Mouse (Mus musculus) midbrain, postnatal 0 days (tissue): ENCODE measurements around the gene Ncor1. TPM values are rescaled to one million over a fixed set of nuclear protein-coding genes. Genes with fewer than 3 reads are reported as not detected.

Experiments
- ATAC-seq: fragments of 200-750 bp; cut with Nextera tagmentation; 2 replicates; pipeline ENCODE4 v1.8.0; 2017; ENCODE audit warnings: moderate number of reproducible peaks, mild to moderate bottlenecking, moderate TSS enrichment, moderate library complexity; ENCODE audit not compliant: low FRiP score
- DNase-seq: peaks from one replicate; pipeline ENCODE4 v3.0.0-alpha.2; 2015; ENCODE audit warnings: low spot score
- H3K27ac ChIP-seq: fragments of 300-500 bp; sonication (generic); 2 replicates; pipeline ENCODE4 v1.5.1; 2014; ENCODE audit warnings: low read depth, mild to moderate bottlenecking, low read length, mixed read lengths
- H3K27me3 ChIP-seq: fragments of 300-500 bp; sonication (generic); 2 replicates; pipeline ENCODE4 v1.6.1; 2014; ENCODE audit warnings: low read length, control low read depth, mixed read lengths; ENCODE audit not compliant: insufficient read depth
- H3K36me3 ChIP-seq: fragments of 300-500 bp; sonication (generic); 2 replicates; pipeline ENCODE4 v1.6.1; 2014; ENCODE audit warnings: low read length, control low read depth, mixed read lengths; ENCODE audit not compliant: insufficient read depth
- H3K4me1 ChIP-seq: fragments of 300-500 bp; sonication (generic); 2 replicates; pipeline ENCODE4 v1.6.1; 2014; ENCODE audit warnings: mild to moderate bottlenecking, control low read depth, antibody characterized with exemption, low read length, mixed read lengths; ENCODE audit not compliant: insufficient read depth
- H3K4me2 ChIP-seq: fragments of 300-500 bp; sonication (generic); 2 replicates; pipeline ENCODE4 v1.6.1; 2014; ENCODE audit warnings: low read depth, mild to moderate bottlenecking, low read length, mixed read lengths; ENCODE audit not compliant: poor library complexity, severe bottlenecking
- H3K4me3 ChIP-seq: fragments of 300-500 bp; sonication (generic); 2 replicates; pipeline ENCODE4 v1.5.1; 2014; ENCODE audit warnings: low read depth, mild to moderate bottlenecking, low read length, moderate library complexity
- H3K9ac ChIP-seq: fragments of 300-500 bp; sonication (generic); replicated peaks from 2 replicates; pipeline ENCODE4 v1.6.1; 2014; ENCODE audit warnings: mild to moderate bottlenecking, low read length, moderate library complexity, mixed read lengths; ENCODE audit not compliant: poor library complexity, severe bottlenecking
- H3K9me3 ChIP-seq: fragments of 300-500 bp; sonication (generic); 2 replicates; pipeline ENCODE4 v1.6.1; 2016; ENCODE audit warnings: low read length, control low read depth
- CTCF ChIP-seq: IDR thresholded peaks from 2 replicates; pipeline ENCODE4 v1.5.1; 2016; ENCODE audit warnings: antibody characterized with exemption, mild to moderate bottlenecking
- WGBS: fragments of 180-500 bp; shearing (Covaris S2); extraction: QIAGEN DNeasy Blood & Tissue Kit; methylation state at CpG from one replicate; pipeline ENCODE4 v1.1.7; 2014; 5-methylcytosine and 5-hydroxymethylcytosine counted together
- polyA plus RNA-seq: library from polyadenylated mRNA; unstranded; fragments of >200 nt; fragmentation: Nextera tagmentation; extraction: Ambion mirVana; gene quantifications from 2 replicates; pipeline ENCODE4 v1.2.1, GENCODE M21; 2015
- total RNA-seq: library from RNA; depleted of rRNA; stranded (reverse); fragments of >200 nt; gene quantifications from 2 replicates; pipeline ENCODE4 v1.2.3, GENCODE M21; 2014; rRNA removed

The Ncor1 gene
- total and polyA plus RNA-seq, 2 experiments from 2014 or later = 128 to 152 TPM

DNA sequence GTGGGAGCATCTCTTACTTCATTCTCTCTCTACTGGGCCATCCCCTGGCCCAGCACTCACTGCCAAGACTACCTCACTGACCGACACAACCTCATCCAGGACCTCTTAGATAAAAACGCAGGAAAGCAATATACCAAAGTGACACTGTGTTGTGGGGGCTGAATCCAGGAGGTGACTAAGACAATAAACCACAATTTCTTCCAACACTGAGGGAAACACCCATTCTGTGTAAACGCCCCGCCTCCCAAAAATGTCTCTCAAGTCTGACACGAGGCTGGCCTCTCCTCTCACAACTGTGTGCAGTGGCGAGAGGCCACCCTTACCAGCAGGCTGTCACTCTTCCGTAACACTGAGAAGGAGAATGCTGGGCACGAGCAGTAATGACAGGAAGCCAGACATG, 190.0 kb downstream of the Ncor1 start:
- H3K27me3 ChIP-seq = peaks cover 6% of the 10 kb centered on the region
- H3K36me3 ChIP-seq = no peaks in the 10 kb centered on the region
- no peaks in the 10 kb centered on the region for H3K9me3 ChIP-seq
- no peak overlapping the region for H3K27ac ChIP-seq
- no peak overlapping the region for H3K9ac ChIP-seq
- no peak overlapping the region for H3K4me2 ChIP-seq
- DNase-seq (no peak), ATAC-seq (no peak)
- no peaks in the 10 kb centered on the region for H3K4me1 ChIP-seq
- WGBS = 86% methylated on average over 8 of the region's 8 CpGs
- TF ChIP-seq CTCF = no peak
- no peak overlapping the region for H3K4me3 ChIP-seq

DNA sequence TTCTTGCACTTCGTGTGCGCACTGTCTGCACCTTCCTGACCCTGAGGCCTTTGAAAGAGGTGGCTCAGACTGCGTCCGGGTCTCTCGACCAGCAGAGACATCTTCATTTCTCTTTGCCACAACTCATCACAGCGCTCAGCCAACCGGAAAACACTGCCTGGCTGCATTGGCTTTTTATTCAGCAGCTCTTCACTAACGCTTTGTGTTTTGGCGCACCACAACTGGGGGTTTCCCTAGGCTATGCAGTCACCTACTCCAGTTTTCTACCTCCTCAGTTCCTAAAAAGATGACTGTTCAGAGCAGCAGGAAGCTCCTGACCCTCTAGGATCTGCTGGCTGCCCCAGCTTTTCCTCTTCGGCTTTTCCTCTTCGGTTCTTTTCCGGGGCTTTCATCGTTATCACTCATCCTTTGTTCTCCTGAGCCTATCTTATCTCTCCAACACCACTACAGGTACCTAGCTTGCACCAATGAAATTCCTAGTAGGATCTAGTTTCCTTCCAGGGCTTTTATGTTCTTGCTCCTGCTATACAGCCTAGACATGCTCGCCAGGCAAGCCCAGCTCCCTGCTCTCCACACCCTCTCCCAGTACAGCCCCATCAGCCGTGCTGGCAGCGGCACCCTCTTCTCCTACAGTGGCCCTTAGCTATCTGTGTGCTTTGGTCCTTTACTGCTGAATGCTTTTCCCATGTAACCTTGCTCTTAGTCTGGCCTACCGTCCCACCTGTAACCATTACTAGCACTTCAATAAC, 191.7 kb downstream of the Ncor1 start:
- H3K9me3 ChIP-seq = no peaks in the 10 kb centered on the region
- H3K4me3 ChIP-seq = no peak overlapping the region
- ATAC-seq (no peak), DNase-seq (no peak)
- H3K36me3 ChIP-seq = no peaks in the 10 kb centered on the region
- H3K9ac ChIP-seq = no peak overlapping the region
- no peak overlapping the region for H3K4me2 ChIP-seq
- no peak overlapping the region for H3K27ac ChIP-seq
- no peaks in the 10 kb centered on the region for H3K4me1 ChIP-seq
- peaks cover 6% of the 10 kb centered on the region for H3K27me3 ChIP-seq
- WGBS = 39% methylated on average over 17 of the region's 17 CpGs
- no peak for TF ChIP-seq CTCF

Other genes with a start within 250 kb of the Ncor1 start
- gene Adora2b, start 209.6 kb downstream of the Ncor1 start, total RNA-seq = 5.9 and 6.0 TPM in 2 replicates
- 5.8 and 7.7 TPM in 2 replicates for gene Adora2b, start 209.6 kb downstream of the Ncor1 start, polyA plus RNA-seq
- 8.4 and 12.2 TPM in 2 replicates for gene Zswim7, start 177.2 kb downstream of the Ncor1 start, total RNA-seq
- 23.8 and 24.8 TPM in 2 replicates for gene Zswim7, start 177.2 kb downstream of the Ncor1 start, polyA plus RNA-seq
- gene Ttc19, start 177.1 kb downstream of the Ncor1 start, total RNA-seq = 47.5 and 66.3 TPM in 2 replicates
- gene Ttc19, start 177.1 kb downstream of the Ncor1 start, polyA plus RNA-seq = 42.3 and 49.1 TPM in 2 replicates
- 6.7 and 7.5 TPM in 2 replicates for gene Pigl, start 81 bp downstream of the Ncor1 start, total RNA-seq
- gene Pigl, start 81 bp downstream of the Ncor1 start, polyA plus RNA-seq = 8.0 and 8.2 TPM in 2 replicates
- gene Cenpv, start 80.7 kb upstream of the Ncor1 start, total RNA-seq = 58.0 and 63.2 TPM in 2 replicates
- gene Cenpv, start 80.7 kb upstream of the Ncor1 start, polyA plus RNA-seq = 30.1 and 32.9 TPM in 2 replicates
- 1,443 and 2,095 TPM in 2 replicates for gene Ubb, start 92.6 kb upstream of the Ncor1 start, total RNA-seq
- 4,479 and 4,841 TPM in 2 replicates for gene Ubb, start 92.6 kb upstream of the Ncor1 start, polyA plus RNA-seq
- 55.4 and 62.0 TPM in 2 replicates for gene Trpv2, start 115.9 kb upstream of the Ncor1 start, total RNA-seq
- gene Trpv2, start 115.9 kb upstream of the Ncor1 start, polyA plus RNA-seq = 31.0 and 32.9 TPM in 2 replicates
- gene Lrrc75a, start 190.0 kb upstream of the Ncor1 start, total RNA-seq = 23.3 and 25.9 TPM in 2 replicates
- gene Lrrc75a, start 190.0 kb upstream of the Ncor1 start, polyA plus RNA-seq = 6.9 and 7.4 TPM in 2 replicates
- gene Mmgt2, start 190.1 kb upstream of the Ncor1 start, total RNA-seq = 24.0 and 58.3 TPM in 2 replicates
- gene Mmgt2, start 190.1 kb upstream of the Ncor1 start, polyA plus RNA-seq = 22.7 and 23.4 TPM in 2 replicates